Mouse (Mus musculus): ENCODE results near the gene Cnr1. TPM values are rescaled to one million over a fixed set of nuclear protein-coding genes. Genes with fewer than 3 reads are reported as not detected.

Cnr1 gene
- polyA plus RNA-seq, 1 experiment from 2014 or later = 56.2 TPM

DNA sequence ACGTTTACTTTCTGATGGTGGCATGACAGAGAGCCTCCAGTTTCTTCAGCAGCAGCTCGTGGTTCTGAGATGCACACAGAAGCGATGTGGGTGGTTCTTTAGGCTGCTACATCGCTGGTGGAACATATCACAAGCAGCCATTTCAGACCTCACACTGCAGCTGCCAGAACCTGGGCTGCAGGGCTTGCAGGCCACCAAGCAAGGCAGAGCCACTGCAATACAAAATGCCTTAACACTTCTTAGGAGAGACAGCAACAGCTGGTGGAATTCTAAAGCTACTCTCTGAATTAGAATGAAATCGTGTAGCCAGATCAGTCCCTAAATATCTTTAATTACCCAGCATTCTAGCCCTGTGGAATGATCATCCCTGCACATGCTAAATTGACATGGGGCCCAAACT, 3.6 kb upstream of the Cnr1 start:
- Histone ChIP-seq H3K4me3 (no peak overlapping the region), H3K4me2 (no peak overlapping the region), H3K4me1 (replicated peaks) (peaks cover 15% of the 10 kb centered on the region), H3K27ac (no peak overlapping the region), H3K9me3 (no peaks in the 10 kb centered on the region), H3K36me3 (no peaks in the 10 kb centered on the region), H3K9ac (no peak overlapping the region), H3K27me3 (peaks cover 24% of the 10 kb centered on the region)
- ATAC-seq (ENCODE audit: low FRiP score) = no peak
- WGBS = 48% methylated on average over 5 of the region's 5 CpGs

DNA sequence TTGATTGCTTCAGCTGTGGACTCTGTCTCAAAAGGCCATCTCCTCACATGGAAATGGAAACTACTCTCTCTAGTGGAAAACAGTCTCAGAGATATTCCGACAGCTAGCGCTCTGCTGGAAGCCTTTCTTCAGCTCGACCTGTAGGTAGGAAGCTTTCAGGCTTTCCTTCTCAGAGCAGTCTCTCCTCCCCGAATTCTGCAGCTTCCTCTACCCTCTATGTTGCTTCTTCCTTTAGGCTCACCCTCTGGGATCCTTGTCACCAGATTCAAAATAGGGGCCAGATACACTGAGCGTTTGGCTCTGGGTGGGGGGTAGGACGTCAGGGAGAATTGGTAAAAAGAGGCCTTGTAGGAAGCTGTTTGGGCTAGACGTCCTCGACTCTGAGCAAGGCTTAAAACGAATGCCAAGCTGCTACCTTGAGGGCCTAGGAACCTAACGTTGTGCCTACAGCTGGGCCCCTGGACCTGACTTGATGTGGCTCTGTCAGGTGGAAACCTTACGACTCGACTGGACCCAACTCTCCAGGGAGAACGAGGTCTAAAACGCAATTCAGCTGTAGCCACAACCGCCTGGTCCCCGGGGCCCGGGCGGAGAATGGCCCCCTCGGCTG, 1.1 kb upstream of the Cnr1 start:
- no peaks in the 10 kb centered on the region for H3K9me3 ChIP-seq
- peak; percentile 29 for ATAC-seq (ENCODE audit: low FRiP score)

DNA sequence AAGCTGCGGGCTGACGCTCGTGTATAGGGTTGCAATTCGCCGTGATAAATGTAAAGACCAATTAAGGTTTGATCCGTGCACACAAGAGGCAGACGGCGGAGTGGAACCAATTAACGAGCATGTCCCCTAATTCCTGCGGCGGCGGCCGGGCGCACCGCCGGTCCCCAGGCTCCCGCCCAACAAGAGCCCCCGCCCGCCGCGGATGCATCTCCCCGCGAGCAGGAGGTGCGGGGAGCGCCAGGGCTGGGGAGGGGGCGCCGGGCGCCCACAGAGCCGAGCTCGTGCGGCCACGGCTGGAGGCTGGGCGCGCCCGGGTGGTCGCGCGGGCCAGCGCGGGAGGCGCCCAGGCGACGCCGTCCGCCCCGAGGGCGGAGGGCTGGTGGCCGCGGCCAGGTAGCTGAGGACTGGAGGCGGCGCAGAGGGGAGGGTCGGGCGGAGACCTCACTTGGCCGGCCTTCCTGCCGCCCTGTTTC, 596 bp upstream of the Cnr1 start:
- Histone ChIP-seq H3K4me3 (peak overlapping the region; percentile 64), H3K27me3 (peaks cover 24% of the 10 kb centered on the region), H3K4me2 (peak overlapping the region; percentile 84), H3K9ac (peak overlapping the region; percentile 94), H3K27ac (peak overlapping the region; percentile 98), H3K4me1 (replicated peaks) (peaks cover 18% of the 10 kb centered on the region), H3K36me3 (no peaks in the 10 kb centered on the region), H3K9me3 (no peaks in the 10 kb centered on the region)
- under 1% methylated on average over 49 of the region's 55 CpGs for WGBS
- peak; percentile 71 for ATAC-seq (ENCODE audit: low FRiP score)

More for the DNA sequence above, 1.1 kb upstream of the Cnr1 start:
- H3K27ac ChIP-seq = peak overlapping the region; percentile 98
- H3K27me3 ChIP-seq = peaks cover 24% of the 10 kb centered on the region
- H3K4me1 ChIP-seq (replicated peaks) = peaks cover 18% of the 10 kb centered on the region
- peak overlapping the region; percentile 64 for H3K4me3 ChIP-seq
- peak overlapping the region; percentile 94 for H3K9ac ChIP-seq
- peak overlapping the region; percentile 84 for H3K4me2 ChIP-seq
- no peaks in the 10 kb centered on the region for H3K36me3 ChIP-seq
- 2% methylated on average over 19 of the region's 19 CpGs for WGBS

- peak; percentile 73 for ATAC-seq (ENCODE audit: low FRiP score)
- H3K27me3 ChIP-seq = peaks cover 20% of the 10 kb centered on the region
- H3K36me3 ChIP-seq = no peaks in the 10 kb centered on the region
- H3K4me1 ChIP-seq (replicated peaks) = peaks cover 20% of the 10 kb centered on the region
- H3K9me3 ChIP-seq = no peaks in the 10 kb centered on the region
- WGBS = under 1% methylated on average over 15 of the region's 24 CpGs
- peak overlapping the region; percentile 84 for H3K4me2 ChIP-seq
- peak overlapping the region; percentile 98 for H3K27ac ChIP-seq
- H3K9ac ChIP-seq = peak overlapping the region; percentile 94
- peak overlapping the region; percentile 64 for H3K4me3 ChIP-seq
Observed at GRCm38 (mm10) chr4:33924889-33925245, 474 bp downstream of the Cnr1 start.

- peak overlapping the region; percentile 94 for H3K9ac ChIP-seq
- H3K9me3 ChIP-seq = no peaks in the 10 kb centered on the region
- H3K36me3 ChIP-seq = no peaks in the 10 kb centered on the region
- peaks cover 20% of the 10 kb centered on the region for H3K4me1 ChIP-seq (replicated peaks)
- H3K27ac ChIP-seq = peak overlapping the region; percentile 98
- H3K27me3 ChIP-seq = peaks cover 19% of the 10 kb centered on the region
- H3K4me3 ChIP-seq = peak overlapping the region; percentile 64
- 55% methylated on average over 4 of the region's 4 CpGs for WGBS
- ATAC-seq (ENCODE audit: low FRiP score) = no peak
- peak overlapping the region; percentile 84 for H3K4me2 ChIP-seq
Observed at GRCm38 (mm10) chr4:33925489-33925888, 1.1 kb downstream of the Cnr1 start.

DNA sequence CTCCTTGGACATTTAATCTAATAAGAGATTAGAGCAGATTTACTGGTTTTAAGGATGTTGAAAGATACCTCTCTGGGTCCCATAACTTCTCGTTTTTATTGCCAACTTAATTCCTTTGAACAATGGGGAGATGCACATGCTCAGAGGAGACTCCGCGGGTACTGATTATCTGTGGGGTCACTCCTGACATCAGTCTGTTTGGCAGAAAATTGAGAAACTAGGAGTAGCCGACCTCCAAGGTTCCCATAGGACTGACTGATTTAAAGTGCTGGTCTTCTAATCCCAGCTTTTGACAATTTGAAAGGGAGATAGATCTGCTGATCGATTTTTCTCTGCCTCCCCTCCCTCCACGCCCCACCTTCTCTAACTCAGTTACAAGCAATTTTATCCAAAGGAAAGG, 1.6 kb downstream of the Cnr1 start:
- H3K4me1 ChIP-seq (replicated peaks) = peaks cover 20% of the 10 kb centered on the region
- WGBS = 45% methylated on average over 6 of the region's 6 CpGs
- H3K4me2 ChIP-seq = peak overlapping the region; percentile 84
- H3K36me3 ChIP-seq = no peaks in the 10 kb centered on the region
- peak overlapping the region; percentile 77 for H3K27ac ChIP-seq
- H3K4me3 ChIP-seq = peak overlapping the region; percentile 64
- H3K9ac ChIP-seq = peak overlapping the region; percentile 73
- H3K9me3 ChIP-seq = no peaks in the 10 kb centered on the region
- H3K27me3 ChIP-seq = peaks cover 15% of the 10 kb centered on the region; the same call in 1 of the 2 replicates
- no peak for ATAC-seq (ENCODE audit: low FRiP score)

DNA sequence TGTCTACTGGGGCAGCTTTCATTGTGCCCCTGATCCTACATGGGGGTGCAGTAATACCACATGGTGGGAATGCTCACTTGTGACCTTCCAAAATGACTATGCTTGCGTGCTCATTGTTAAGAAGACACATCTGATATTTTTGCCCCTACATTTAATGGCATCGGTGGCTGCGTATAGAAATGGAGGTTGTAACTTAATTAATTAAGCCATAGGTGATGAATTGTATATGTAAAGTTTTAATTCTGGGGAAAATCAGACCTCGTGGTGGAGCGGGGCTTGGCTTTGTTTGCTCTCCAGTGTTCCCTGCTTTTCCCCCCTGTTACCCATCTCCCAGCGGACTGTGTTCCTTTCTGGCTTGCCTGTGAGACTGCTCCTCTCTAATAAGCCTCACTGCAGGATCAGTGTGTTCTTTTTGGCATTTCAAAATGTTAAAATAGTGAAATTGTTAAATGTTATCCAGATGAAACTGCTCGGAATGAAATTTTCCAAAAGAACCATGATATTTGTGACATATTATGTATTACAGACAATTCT, 2.4 kb downstream of the Cnr1 start:
- H3K27ac ChIP-seq = peak overlapping the region; percentile 77
- H3K4me1 ChIP-seq (replicated peaks) = peaks cover 24% of the 10 kb centered on the region
- no peaks in the 10 kb centered on the region for H3K9me3 ChIP-seq
- peaks cover 9% of the 10 kb centered on the region; the same call in 1 of the 2 replicates for H3K27me3 ChIP-seq
- no peaks in the 10 kb centered on the region for H3K36me3 ChIP-seq
- H3K9ac ChIP-seq = peak overlapping the region; percentile 73
- H3K4me2 ChIP-seq = peak overlapping the region; percentile 84
- ATAC-seq (ENCODE audit: low FRiP score) = no peak
- 66% methylated on average over 7 of the region's 7 CpGs for WGBS
- H3K4me3 ChIP-seq = peak overlapping the region; percentile 64

DNA sequence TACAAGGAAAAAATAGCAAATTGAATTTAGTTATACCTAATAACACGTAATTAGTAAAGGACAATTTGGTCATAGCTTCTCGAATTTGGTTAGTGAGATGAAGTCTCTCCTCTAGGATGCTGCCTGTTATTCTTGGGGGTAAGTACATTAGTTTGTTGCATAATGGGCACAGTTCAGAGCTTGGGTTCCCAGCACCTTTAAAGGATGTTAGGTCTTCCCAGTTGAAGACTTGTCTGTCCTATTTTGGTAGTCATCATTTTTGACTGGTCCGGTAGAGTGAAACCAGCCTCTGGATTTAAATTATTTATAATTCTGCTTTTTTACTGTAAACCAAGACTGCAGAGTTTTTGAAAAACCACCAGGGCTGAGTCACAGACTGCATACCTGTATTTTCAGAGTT, 3.3 kb downstream of the Cnr1 start:
- 88% methylated on average over 3 of the region's 3 CpGs for WGBS
- Histone ChIP-seq H3K4me1 (replicated peaks) (peaks cover 22% of the 10 kb centered on the region), H3K9ac (no peak overlapping the region; the same call in 1 of the 2 replicates), H3K36me3 (no peaks in the 10 kb centered on the region), H3K9me3 (no peaks in the 10 kb centered on the region), H3K4me2 (peak overlapping the region; percentile 84), H3K27me3 (peaks cover under 1% of the 10 kb centered on the region; the same call in 1 of the 2 replicates), H3K27ac (no peak overlapping the region), H3K4me3 (peak overlapping the region; percentile 64)
- no peak for ATAC-seq (ENCODE audit: low FRiP score)

- Histone ChIP-seq H3K36me3 (no peaks in the 10 kb centered on the region), H3K4me1 (replicated peaks) (peaks cover 14% of the 10 kb centered on the region), H3K27ac (no peak overlapping the region), H3K4me2 (peak overlapping the region; percentile 29), H3K9me3 (no peaks in the 10 kb centered on the region), H3K27me3 (no peaks in the 10 kb centered on the region), H3K9ac (no peak overlapping the region), H3K4me3 (no peak overlapping the region)
- 60% methylated on average over 1 of the region's 1 CpGs for WGBS
- no peak for ATAC-seq (ENCODE audit: low FRiP score)
Observed at GRCm38 (mm10) chr4:33928450-33928849, 4.1 kb downstream of the Cnr1 start.

DNA sequence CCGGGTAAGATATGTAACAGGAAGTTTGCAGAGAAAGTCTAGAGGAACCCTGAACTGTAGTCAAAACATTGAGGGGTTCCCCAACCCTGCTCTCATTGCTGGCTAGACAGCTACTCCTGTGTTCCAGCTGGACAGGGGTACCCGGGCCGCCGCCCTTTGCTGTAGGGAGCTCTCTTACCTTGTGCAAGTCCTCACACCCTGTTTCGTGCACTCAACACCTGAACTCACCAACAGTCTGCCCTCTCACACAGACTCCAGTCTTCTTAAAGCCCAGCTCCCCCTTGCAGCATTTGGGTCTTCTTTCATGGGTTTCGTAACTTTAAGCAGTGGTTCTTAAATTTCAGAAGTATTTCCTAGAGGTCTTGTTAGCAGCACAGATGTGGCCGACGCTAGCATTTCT, 7.0 kb downstream of the Cnr1 start:
- Histone ChIP-seq H3K9me3 (no peaks in the 10 kb centered on the region), H3K4me3 (no peak overlapping the region), H3K27ac (no peak overlapping the region), H3K4me2 (no peak overlapping the region), H3K4me1 (replicated peaks) (peaks cover 10% of the 10 kb centered on the region; the same call in 1 of the 2 replicates), H3K27me3 (no peaks in the 10 kb centered on the region), H3K36me3 (no peaks in the 10 kb centered on the region), H3K9ac (no peak overlapping the region)
- 86% methylated on average over 8 of the region's 8 CpGs for WGBS
- ATAC-seq (ENCODE audit: low FRiP score) = peak; percentile 36; the same call in 1 of the 2 replicates

DNA sequence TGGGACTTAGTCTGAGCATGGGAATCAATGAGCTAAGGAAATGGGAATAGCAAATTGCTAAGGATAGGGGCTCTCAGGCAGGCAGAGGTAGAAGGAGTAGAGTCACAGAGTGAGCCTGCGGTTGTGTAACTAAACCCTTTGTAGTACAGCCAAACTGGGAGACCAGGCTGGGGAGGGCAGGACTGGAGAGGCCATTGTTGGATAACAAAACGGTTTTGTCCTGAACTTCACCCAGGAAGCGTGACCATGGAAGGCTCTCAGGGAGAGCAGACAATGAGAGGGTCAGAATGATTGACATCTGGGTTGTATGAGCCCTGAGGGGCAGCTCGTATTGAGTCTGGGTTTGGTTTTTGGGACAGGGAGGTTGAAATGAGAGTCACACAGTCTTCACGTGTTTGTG, 17.2 kb downstream of the Cnr1 start:
- H3K9me3 ChIP-seq = no peaks in the 10 kb centered on the region
- WGBS = 11% methylated on average over 5 of the region's 5 CpGs
- H3K4me3 ChIP-seq = no peak overlapping the region
- H3K27me3 ChIP-seq = no peaks in the 10 kb centered on the region
- no peak overlapping the region for H3K27ac ChIP-seq
- H3K36me3 ChIP-seq = peaks cover 30% of the 10 kb centered on the region
- ATAC-seq (ENCODE audit: low FRiP score) = no peak
- H3K4me2 ChIP-seq = no peak overlapping the region
- no peak overlapping the region for H3K9ac ChIP-seq
- H3K4me1 ChIP-seq (replicated peaks) = peaks cover 5% of the 10 kb centered on the region; the same call in 1 of the 2 replicates

- Histone ChIP-seq H3K4me3 (no peak overlapping the region), H3K9ac (no peak overlapping the region), H3K9me3 (no peaks in the 10 kb centered on the region), H3K27me3 (no peaks in the 10 kb centered on the region), H3K4me1 (replicated peaks) (peaks cover 5% of the 10 kb centered on the region; the same call in 1 of the 2 replicates), H3K36me3 (peaks cover 35% of the 10 kb centered on the region), H3K27ac (no peak overlapping the region), H3K4me2 (no peak overlapping the region)
- WGBS = 97% methylated on average over 13 of the region's 13 CpGs
- ATAC-seq (ENCODE audit: low FRiP score) = no peak
Observed at GRCm38 (mm10) chr4:33943936-33944335, 19.5 kb downstream of the Cnr1 start.

DNA sequence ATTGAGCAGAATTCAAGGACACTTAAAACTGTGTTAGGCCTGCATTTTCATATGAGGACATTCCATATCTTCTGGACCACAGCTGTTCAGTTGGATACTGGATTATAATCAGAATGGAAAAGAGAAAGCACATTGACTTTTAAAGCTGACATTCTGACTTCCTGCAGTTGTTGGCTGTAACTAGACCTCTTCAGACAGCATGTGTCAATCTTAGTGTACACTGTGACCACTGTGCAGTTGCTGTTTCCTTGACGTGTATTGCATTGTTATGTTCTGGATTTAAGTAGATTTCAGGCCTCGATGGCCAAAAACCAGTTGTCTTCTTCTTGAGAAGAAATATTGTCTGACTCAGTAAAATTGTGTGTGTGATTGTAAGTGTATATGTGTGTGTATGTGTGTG, 21.3 kb downstream of the Cnr1 start:
- no peak overlapping the region for H3K4me2 ChIP-seq
- no peak overlapping the region for H3K4me3 ChIP-seq
- no peak overlapping the region for H3K27ac ChIP-seq
- no peaks in the 10 kb centered on the region for H3K9me3 ChIP-seq
- WGBS = 90% methylated on average over 2 of the region's 2 CpGs
- no peaks in the 10 kb centered on the region for H3K27me3 ChIP-seq
- ATAC-seq (ENCODE audit: low FRiP score) = no peak
- peaks cover 5% of the 10 kb centered on the region; the same call in 1 of the 2 replicates for H3K4me1 ChIP-seq (replicated peaks)
- no peak overlapping the region for H3K9ac ChIP-seq
- H3K36me3 ChIP-seq = peaks cover 32% of the 10 kb centered on the region
